Mouse (Mus musculus): ENCODE data around the gene Atp5s. TPM values are rescaled to one million over a fixed set of nuclear protein-coding genes. Genes with fewer than 3 reads are reported as not detected.

Atp5s gene
- polyA plus RNA-seq, 1 experiment, result 30.4 TPM

DNA sequence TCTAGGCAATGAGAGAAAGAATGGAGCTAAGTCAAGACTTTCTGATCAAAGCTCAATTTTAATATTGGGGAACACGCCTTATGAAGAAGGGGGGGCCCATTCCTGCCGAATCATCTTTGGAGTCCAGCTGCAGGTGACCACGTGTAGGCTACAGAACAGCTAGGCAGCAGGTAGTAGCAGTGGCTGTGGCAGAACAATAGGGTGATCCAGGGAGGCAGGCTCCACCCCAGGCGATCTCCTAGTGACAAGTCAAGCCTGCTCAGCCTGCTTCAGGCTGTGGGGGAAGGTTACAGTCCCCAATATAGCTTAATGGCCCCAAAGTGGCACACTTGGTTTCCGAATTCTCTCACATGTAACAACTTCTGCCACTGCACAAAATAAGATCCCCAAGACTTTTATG is 7.5 kb downstream of the Atp5s start:
- no peak for DNase-seq (ENCODE audit: low spot score)

GRCm38 (mm10) chr12:69733518-69733917 is 8.8 kb downstream of the Atp5s start:
- DNase-seq (ENCODE audit: low spot score), result no peak

GRCm38 (mm10) chr12:69733923-69734322 is 9.2 kb downstream of the Atp5s start:
- no peak for DNase-seq (ENCODE audit: low spot score)

- DNase-seq (ENCODE audit: low spot score), result no peak
Observed at GRCm38 (mm10) chr12:69741965-69742364, 17.2 kb downstream of the Atp5s start.

DNA sequence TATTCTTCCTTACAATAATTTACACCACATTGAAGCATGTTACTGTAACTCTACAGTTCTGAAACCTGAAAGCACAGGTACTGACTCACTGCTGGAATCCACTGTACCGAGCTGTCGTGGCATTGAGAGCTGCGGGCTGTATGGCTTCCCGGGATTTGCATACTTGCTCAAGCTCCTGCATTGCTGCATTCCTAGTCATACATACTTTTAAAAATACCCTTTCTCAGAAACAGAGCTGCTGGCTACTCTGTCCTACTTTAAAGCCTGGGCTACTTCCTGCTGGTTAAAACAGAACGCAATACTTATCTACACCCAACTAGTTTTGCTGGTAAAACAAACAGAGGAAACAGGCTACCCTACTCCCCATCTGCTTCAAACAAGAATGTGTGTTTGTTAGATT is 19.4 kb downstream of the Atp5s start:
- no peak for DNase-seq (ENCODE audit: low spot score)

- DNase-seq (ENCODE audit: low spot score), result no peak
Observed at GRCm38 (mm10) chr12:69751864-69752341, 27.2 kb downstream of the Atp5s start.

DNA sequence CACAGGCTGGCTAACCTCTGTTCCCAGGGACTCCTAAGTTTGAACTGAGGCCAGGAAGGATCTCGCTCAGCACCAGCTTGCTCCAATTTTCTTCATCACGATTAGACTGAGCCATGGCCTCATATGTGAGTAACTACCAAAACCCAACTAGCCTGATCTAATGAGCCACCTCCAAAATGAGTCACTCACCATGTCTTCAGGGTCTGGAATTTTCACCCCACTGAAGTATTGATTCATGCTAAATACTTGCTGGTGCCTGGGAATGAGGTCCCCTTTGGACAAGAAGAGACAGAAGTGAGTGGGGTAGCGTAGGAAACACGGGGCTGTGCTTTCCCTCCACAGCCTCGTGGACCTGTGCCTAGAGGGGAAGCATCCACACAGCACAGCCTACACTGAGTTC is 29.2 kb downstream of the Atp5s start:
- no peak for DNase-seq (ENCODE audit: low spot score)

DNA sequence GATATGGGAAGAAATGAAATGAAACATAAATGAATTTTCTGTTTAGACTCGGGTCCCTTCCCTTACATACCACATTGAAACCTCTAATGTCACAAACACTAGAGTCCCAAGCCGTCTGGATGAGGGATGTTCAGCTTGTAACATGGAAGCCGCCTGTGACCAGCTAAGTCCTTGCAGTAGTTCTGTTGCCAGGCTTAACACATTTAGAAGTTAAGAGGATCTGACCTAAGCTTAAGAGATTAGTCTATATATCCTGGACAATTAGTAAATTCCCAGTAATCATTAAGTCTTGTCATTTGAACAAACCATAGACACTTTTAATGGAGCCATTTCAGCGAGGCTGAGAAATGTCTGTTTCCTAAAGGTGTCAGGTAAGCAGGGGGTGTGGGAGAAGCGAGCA is 31.3 kb downstream of the Atp5s start:
- no peak for DNase-seq (ENCODE audit: low spot score)

- peak; percentile 53 for DNase-seq (ENCODE audit: low spot score)
Observed at GRCm38 (mm10) chr12:69757418-69758141, 32.8 kb downstream of the Atp5s start.

- DNase-seq (ENCODE audit: low spot score), result no peak
Observed at GRCm38 (mm10) chr12:69758221-69759185, 33.8 kb downstream of the Atp5s start.

- no peak for DNase-seq (ENCODE audit: low spot score)
Observed at GRCm38 (mm10) chr12:69759267-69759885, 34.6 kb downstream of the Atp5s start.

GRCm38 (mm10) chr12:69760014-69760413 is 35.3 kb downstream of the Atp5s start:
- DNase-seq (ENCODE audit: low spot score), result no peak

DNA sequence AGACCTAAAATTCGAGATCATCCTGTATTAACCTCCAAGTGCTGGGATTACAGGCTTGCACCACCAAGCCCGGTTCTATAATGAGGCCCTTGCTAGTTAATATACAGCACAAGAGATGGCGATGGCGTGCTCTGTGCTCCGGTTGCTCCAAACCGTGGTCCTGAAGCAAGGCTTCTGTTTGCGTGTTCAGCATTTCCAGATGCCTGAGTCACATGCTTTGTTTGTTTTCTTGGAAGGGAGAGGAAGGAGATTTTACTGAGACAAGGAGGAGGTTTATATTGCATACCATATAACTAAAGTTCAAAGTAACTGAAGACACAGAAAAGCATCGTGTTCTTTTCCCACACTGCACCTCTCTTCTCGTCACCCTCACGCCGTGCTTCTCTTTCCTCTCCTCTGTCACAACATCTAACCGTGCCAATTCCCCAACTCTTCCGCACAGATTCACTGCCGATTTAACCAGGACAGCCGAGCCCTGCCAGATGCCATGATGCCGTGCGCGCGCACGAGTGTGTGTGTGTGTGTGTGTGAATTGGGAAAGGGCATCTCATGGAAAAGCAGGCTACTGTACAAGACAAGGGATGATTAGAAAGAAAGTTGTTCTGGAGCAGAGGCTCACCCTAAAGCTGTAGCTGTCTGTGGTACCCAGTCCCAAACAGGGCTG is 36.1 kb downstream of the Atp5s start:
- no peak for DNase-seq (ENCODE audit: low spot score)

DNA sequence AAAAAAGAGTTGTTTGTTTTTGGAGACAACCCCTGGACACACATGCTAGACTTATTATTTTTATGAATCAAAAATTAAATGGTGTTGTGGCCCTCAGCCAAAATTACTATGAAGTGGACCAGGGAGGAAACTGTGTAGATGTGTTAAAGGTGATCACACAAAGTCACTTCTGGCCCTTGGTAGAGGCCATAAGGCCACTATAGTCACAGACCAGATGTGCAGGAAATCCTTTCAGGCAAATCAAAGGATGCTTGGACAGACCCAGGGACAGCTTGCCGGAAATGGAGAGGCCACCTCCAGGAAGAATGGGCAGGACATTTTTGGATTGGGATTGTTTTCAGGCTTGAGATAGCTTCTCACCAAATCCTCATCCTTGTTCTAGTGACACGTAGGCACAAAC is 36.9 kb downstream of the Atp5s start:
- no peak for DNase-seq (ENCODE audit: low spot score)

- DNase-seq (ENCODE audit: low spot score), result no peak
Observed at GRCm38 (mm10) chr12:69765543-69765942, 40.8 kb downstream of the Atp5s start.

- DNase-seq (ENCODE audit: low spot score), result no peak
Observed at GRCm38 (mm10) chr12:69766185-69766904, 41.6 kb downstream of the Atp5s start.

DNA sequence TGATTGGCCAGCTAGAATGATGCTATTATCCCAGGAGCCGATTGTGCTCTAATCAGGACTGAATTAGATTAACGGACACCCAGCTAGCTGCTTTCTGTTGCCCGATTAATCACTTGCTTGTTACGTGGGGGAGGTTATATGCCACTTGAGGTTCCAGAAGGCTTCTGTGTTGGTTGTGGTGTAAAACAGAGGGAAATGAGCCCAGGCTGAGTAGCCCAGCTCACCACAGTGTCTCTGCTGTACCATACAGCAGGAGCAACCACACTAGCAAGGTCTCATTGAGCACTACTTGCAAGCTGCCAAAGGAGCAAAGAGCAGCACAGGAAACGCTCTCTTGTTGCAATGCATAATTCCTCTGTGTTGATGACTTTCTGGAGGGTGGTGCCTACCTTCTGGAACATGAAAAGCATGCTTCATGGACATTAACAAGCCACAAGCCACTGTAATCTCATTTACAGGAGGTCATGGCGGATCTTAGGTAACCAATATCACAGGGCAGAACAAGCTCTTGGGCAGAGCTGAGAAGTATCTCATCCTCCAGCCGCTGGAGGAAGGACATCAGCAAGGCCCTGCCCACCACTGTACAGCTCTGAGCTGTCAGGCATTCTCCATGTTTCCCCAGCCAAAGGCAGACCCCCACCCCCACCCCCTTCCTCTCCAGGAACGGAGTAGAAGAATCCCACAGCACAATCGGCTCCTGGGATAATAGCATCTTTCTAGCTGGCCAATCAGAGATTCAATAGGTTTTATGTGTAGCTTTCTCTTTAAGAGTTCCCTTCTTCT is 42.9 kb downstream of the Atp5s start:
- DNase-seq (ENCODE audit: low spot score), result no peak

DNA sequence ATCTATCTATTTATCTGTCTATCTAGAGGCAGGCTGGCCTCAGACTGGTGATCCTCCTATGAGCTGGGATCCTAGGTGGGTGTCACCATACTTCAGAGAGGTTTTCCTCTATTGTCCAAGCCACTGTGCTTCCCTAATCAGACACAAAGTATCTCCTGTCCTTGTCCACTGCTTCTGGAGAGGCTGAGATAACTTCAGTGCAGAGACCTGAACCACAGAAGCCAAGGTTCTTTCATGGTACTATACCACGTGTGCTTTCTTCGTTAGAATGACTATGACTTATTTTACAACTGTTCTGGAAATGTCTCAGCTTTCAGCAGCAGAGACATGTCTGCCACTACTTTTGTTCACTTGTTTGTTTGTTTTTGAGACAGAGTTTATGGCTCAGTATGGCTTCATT is 44.1 kb downstream of the Atp5s start:
- DNase-seq (ENCODE audit: low spot score), result no peak

DNA sequence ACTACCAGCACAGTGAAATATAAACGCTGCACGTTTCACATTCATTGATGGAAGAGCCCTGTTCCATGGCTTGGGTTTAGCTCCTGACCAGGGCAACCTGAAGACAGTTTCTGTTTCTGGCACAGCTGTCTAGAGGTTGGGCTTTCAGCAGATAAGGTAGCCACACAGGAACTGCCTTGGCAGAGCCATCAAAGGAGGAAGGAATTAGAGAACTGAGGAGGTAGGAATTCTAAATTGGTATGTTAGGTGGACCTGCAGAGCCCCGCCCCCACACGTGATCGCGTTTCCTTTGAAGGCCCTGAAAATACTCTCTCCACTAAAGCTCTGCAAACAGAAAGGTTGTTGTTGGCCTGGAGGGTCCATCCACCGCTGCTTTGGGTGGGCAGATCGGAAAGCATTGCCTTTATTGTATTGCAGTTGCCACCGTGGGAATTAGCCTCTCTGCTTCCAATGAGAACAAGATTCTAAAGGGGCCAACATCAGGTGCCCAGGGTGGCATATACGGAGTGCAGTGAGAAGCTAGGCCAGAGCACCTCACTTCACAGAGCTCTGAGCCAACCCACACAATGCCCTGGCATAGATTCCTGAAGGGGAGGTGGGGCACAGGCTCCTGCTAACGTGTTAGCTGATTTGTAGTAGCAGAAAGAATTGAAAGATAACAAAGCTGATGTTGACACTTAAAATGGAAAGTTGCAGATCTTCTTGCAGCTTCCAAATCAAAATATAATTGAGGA is 52.0 kb downstream of the Atp5s start:
- DNase-seq (ENCODE audit: low spot score), result no peak

DNA sequence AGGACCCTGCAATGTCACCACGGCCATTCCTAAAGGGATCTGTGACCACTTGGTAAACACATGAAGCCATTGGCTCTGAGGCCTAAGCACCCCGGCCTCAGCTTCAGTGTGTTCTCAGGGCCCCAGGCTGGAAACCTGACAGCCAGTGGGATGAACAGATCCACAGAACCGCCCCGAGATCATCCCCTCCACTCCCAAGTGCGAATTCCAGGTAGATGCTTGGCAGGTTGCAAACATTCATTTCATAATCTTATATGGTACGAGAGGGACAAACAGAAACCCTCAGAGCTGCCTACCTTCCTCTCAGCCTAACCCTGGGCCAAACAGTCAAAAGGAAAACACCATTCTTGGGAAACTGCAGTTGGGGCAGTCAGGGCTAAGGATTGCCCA is 52.6 kb downstream of the Atp5s start:
- DNase-seq (ENCODE audit: low spot score), result no peak

Data from urinary bladder, adult 2 months (tissue).